ENCODE assay signal across 10 mouse cellular contexts in genomic region chr17:35696691-35697090, GRCm38 (mm10). TPM values are rescaled to one million over a fixed set of nuclear protein-coding genes. Genes with fewer than 3 reads are reported as not detected.
DNase-seq lines count a peak whose midpoint lies in the region; ATAC-seq lines count a peak whose summit lies in the region.
"Had no signal": no experiment of that assay in that cellular context is flagged by ENCODE, and none has a peak within 500 bp of the region (broad histone marks: within the 10 kb centered on the region; RNA-seq: fewer than 3 reads in every experiment).

No protein-coding gene starts in this region.

- H3K4me1 ChIP-seq in kidney, embryonic 15.5 days: peaks cover 43% of the 10 kb centered on the region
- H3K4me1 ChIP-seq in embryonic facial prominence, embryonic 14.5 days (ENCODE audit: control insufficient read depth, insufficient read depth, low read length): peaks cover 33% of the 10 kb centered on the region
- H3K4me1 ChIP-seq in hindbrain, embryonic 15.5 days (replicated peaks): peaks cover 43% of the 10 kb centered on the region
- H3K4me1 ChIP-seq in neural tube, embryonic 13.5 days (replicated peaks): peaks cover 48% of the 10 kb centered on the region

- no peak for ATAC-seq in kidney, embryonic 15.5 days (replicated peaks; ENCODE audit: low FRiP score)
- ATAC-seq in embryonic facial prominence, embryonic 14.5 days (ENCODE audit: low read depth): no peak
- ATAC-seq in hindbrain, embryonic 15.5 days (ENCODE audit: low FRiP score, low read depth): no peak
- ATAC-seq in neural tube, embryonic 13.5 days (ENCODE audit: low read depth): no peak

- DNase-seq in kidney, adult 8-10 months: no peak
- DNase-seq in embryonic facial prominence, embryonic 14.5 days (ENCODE audit: low spot score): no peak
- DNase-seq in thymus, postnatal 4 days: no peak
- DNase-seq in frontal cortex, postnatal 14 days (ENCODE audit: low spot score in 2 of 2): no peak
- DNase-seq in ovary, adult 18-20 months (ENCODE audit: low spot score): no peak
- DNase-seq: right cerebral cortex, postnatal 14 days had no signal

- peak overlapping the region; percentile 79; the same call in 1 of the 2 replicates for H3K27ac ChIP-seq in kidney, embryonic 15.5 days
- peak overlapping the region; percentile 86 for H3K27ac ChIP-seq in embryonic facial prominence, embryonic 14.5 days (replicated peaks; ENCODE audit: low read depth, low read length)
- peak overlapping the region; percentile 93; the same call in 1 of the 2 replicates for H3K27ac ChIP-seq in hindbrain, embryonic 15.5 days (replicated peaks)
- H3K27ac ChIP-seq in neural tube, embryonic 13.5 days (replicated peaks): peak overlapping the region; percentile 98
- H3K27ac ChIP-seq: macrophage had no signal

- 0 out of 2 replicates have a peak, but pooled peaks cover 4% of the 10 kb centered on the region for H3K9me3 ChIP-seq in kidney, embryonic 15.5 days (replicated peaks)
- peaks cover 5% of the 10 kb centered on the region; the same call in 1 of the 2 replicates for H3K9me3 ChIP-seq in embryonic facial prominence, embryonic 14.5 days (ENCODE audit: control insufficient read depth, low read length)
- H3K9me3 ChIP-seq in hindbrain, embryonic 15.5 days: no peaks in the 10 kb centered on the region
- H3K9me3 ChIP-seq in neural tube, embryonic 13.5 days: no peaks in the 10 kb centered on the region

- 61% methylated on average over 6 of the region's 6 CpGs for WGBS in kidney, embryonic 15.5 days
- 33% methylated on average over 6 of the region's 6 CpGs for WGBS in embryonic facial prominence, embryonic 14.5 days
- 45% methylated on average over 6 of the region's 6 CpGs for WGBS in hindbrain, embryonic 15.5 days
- 61% methylated on average over 6 of the region's 6 CpGs for WGBS in neural tube, embryonic 13.5 days

- H3K9ac ChIP-seq in kidney, embryonic 15.5 days: no peak overlapping the region
- no peak overlapping the region for H3K9ac ChIP-seq in embryonic facial prominence, embryonic 14.5 days (ENCODE audit: low read depth, low read length)
- H3K9ac ChIP-seq in hindbrain, embryonic 15.5 days: 0 out of 2 replicates have a peak overlapping the region, but pooled peaks have one; percentile 63
- peak overlapping the region; percentile 77 for H3K9ac ChIP-seq in neural tube, embryonic 13.5 days

- H3K4me3 ChIP-seq in kidney, embryonic 15.5 days (replicated peaks): 0 out of 2 replicates have a peak overlapping the region, but pooled peaks have one; percentile 36
- H3K4me3 ChIP-seq in embryonic facial prominence, embryonic 14.5 days (ENCODE audit: low read depth, low read length): peak overlapping the region; percentile 37
- H3K4me3 ChIP-seq in hindbrain, embryonic 15.5 days: peak overlapping the region; percentile 44
- H3K4me3 ChIP-seq in neural tube, embryonic 13.5 days: peak overlapping the region; percentile 79

- peaks cover 37% of the 10 kb centered on the region for H3K36me3 ChIP-seq in kidney, embryonic 15.5 days
- H3K36me3 ChIP-seq in embryonic facial prominence, embryonic 14.5 days (ENCODE audit: control insufficient read depth, insufficient read depth, low read length): peaks cover 39% of the 10 kb centered on the region
- H3K36me3 ChIP-seq in hindbrain, embryonic 15.5 days: peaks cover 28% of the 10 kb centered on the region
- peaks cover 31% of the 10 kb centered on the region for H3K36me3 ChIP-seq in neural tube, embryonic 13.5 days

- no peaks in the 10 kb centered on the region for H3K27me3 ChIP-seq in kidney, embryonic 15.5 days
- no peaks in the 10 kb centered on the region for H3K27me3 ChIP-seq in embryonic facial prominence, embryonic 14.5 days (replicated peaks; ENCODE audit: control insufficient read depth, insufficient read depth, low read length)
- H3K27me3 ChIP-seq in hindbrain, embryonic 15.5 days: no peaks in the 10 kb centered on the region
- no peaks in the 10 kb centered on the region for H3K27me3 ChIP-seq in neural tube, embryonic 13.5 days

- peak overlapping the region; percentile 60; the same call in 1 of the 2 replicates for H3K4me2 ChIP-seq in kidney, embryonic 15.5 days
- peak overlapping the region; percentile 63 for H3K4me2 ChIP-seq in embryonic facial prominence, embryonic 14.5 days (ENCODE audit: low read depth, low read length)
- peak overlapping the region; percentile 86 for H3K4me2 ChIP-seq in hindbrain, embryonic 15.5 days
- H3K4me2 ChIP-seq in neural tube, embryonic 13.5 days: peak overlapping the region; percentile 64

RNA-seq across cellular contexts. Expression of gene Ddr1, which starts 7.7 kb away (rescaled TPM):
- 83.0 and 86.1 TPM in 2 replicates for polyA plus RNA-seq in kidney, embryonic 15.5 days (2015; fragmentation: Nextera tagmentation; extraction: Ambion mirVana)
- 50.6 and 54.1 TPM in 2 replicates for polyA plus RNA-seq in embryonic facial prominence, embryonic 14.5 days (2014; fragmentation: Nextera tagmentation; extraction: Ambion mirVana)
- polyA plus RNA-seq in hindbrain, embryonic 15.5 days (2015; fragmentation: Nextera tagmentation; extraction: Ambion mirVana): 106 and 110 TPM in 2 replicates
- polyA plus RNA-seq in neural tube, embryonic 13.5 days (2015; fragmentation: Nextera tagmentation; extraction: Ambion mirVana): 119 and 122 TPM in 2 replicates

RNA-seq across cellular contexts. Expression of gene Gtf2h4, which starts 23.2 kb away (rescaled TPM):
- 48.5 and 49.9 TPM in 2 replicates for polyA plus RNA-seq in kidney, embryonic 15.5 days (2015; fragmentation: Nextera tagmentation; extraction: Ambion mirVana)
- 34.8 and 35.3 TPM in 2 replicates for polyA plus RNA-seq in embryonic facial prominence, embryonic 14.5 days (2014; fragmentation: Nextera tagmentation; extraction: Ambion mirVana)
- polyA plus RNA-seq in hindbrain, embryonic 15.5 days (2015; fragmentation: Nextera tagmentation; extraction: Ambion mirVana): 23.7 and 24.8 TPM in 2 replicates
- polyA plus RNA-seq in neural tube, embryonic 13.5 days (2015; fragmentation: Nextera tagmentation; extraction: Ambion mirVana): 25.5 and 28.8 TPM in 2 replicates

RNA-seq across cellular contexts. Expression of gene Vars2, which starts 29.3 kb away (rescaled TPM):
- polyA plus RNA-seq in kidney, embryonic 15.5 days (2015; fragmentation: Nextera tagmentation; extraction: Ambion mirVana): 15.9 and 18.8 TPM in 2 replicates
- polyA plus RNA-seq in embryonic facial prominence, embryonic 14.5 days (2014; fragmentation: Nextera tagmentation; extraction: Ambion mirVana): 14.2 and 15.1 TPM in 2 replicates
- polyA plus RNA-seq in hindbrain, embryonic 15.5 days (2015; fragmentation: Nextera tagmentation; extraction: Ambion mirVana): 15.9 and 17.8 TPM in 2 replicates
- 10.6 and 11.3 TPM in 2 replicates for polyA plus RNA-seq in neural tube, embryonic 13.5 days (2015; fragmentation: Nextera tagmentation; extraction: Ambion mirVana)

RNA-seq across cellular contexts. Expression of gene Mucl3, which starts 53.2 kb away (rescaled TPM):
- 0.26 TPM in 2 replicates for polyA plus RNA-seq in kidney, embryonic 15.5 days (2015; fragmentation: Nextera tagmentation; extraction: Ambion mirVana)
- 0.08 TPM in 2 replicates for polyA plus RNA-seq in embryonic facial prominence, embryonic 14.5 days (2014; fragmentation: Nextera tagmentation; extraction: Ambion mirVana)
- 0.17 TPM in 1 of 2 replicates, not detected in the other for polyA plus RNA-seq in hindbrain, embryonic 15.5 days (2015; fragmentation: Nextera tagmentation; extraction: Ambion mirVana)
- polyA plus RNA-seq in neural tube, embryonic 13.5 days (2015; fragmentation: Nextera tagmentation; extraction: Ambion mirVana): 0.18 and 0.24 TPM in 2 replicates
- polyA plus RNA-seq: macrophage had no signal

Comparison
In these comparisons a context has a peak if more than half of its experiments do, and no peak if none do; other contexts are left out.
1. H3K9ac ChIP-seq: peak in hindbrain, embryonic 15.5 days (single experiment) and neural tube, embryonic 13.5 days (single experiment); none in kidney, embryonic 15.5 days (single experiment) and embryonic facial prominence, embryonic 14.5 days (single experiment).
2. Peak in every context shown above with its lines, with median percentiles within 50 percentile points of each other: H3K27ac ChIP-seq, H3K4me2 ChIP-seq and H3K4me3 ChIP-seq.